Mouse (Mus musculus) urinary bladder, postnatal 10 days (tissue): Measurements from ENCODE around the gene Ptx4.

Experiments used
- DNase-seq: peaks from one replicate; pipeline ENCODE4 v3.0.0; 2022; ENCODE audit warnings: low spot score

Gene Ptx4

GRCm38 (mm10) chr17:25120406-25120805 is at the start of gene Ptx4:
Gene Ptx4, plus strand, starts transcription at chr17:25120760.
- DNase-seq = no peak

GRCm38 (mm10) chr17:25076906-25077305 is 43.7 kb upstream of the Ptx4 start:
- no peak for DNase-seq

GRCm38 (mm10) chr17:25077771-25078372 is 42.7 kb upstream of the Ptx4 start:
- DNase-seq = no peak

GRCm38 (mm10) chr17:25080210-25080609 is 40.4 kb upstream of the Ptx4 start:
- no peak for DNase-seq

GRCm38 (mm10) chr17:25080960-25081381 is 39.6 kb upstream of the Ptx4 start:
- DNase-seq = no peak

GRCm38 (mm10) chr17:25082081-25082847 is 38.3 kb upstream of the Ptx4 start:
- DNase-seq = no peak

GRCm38 (mm10) chr17:25082887-25083286 is 37.7 kb upstream of the Ptx4 start:
- no peak for DNase-seq

- no peak for DNase-seq
Measured at GRCm38 (mm10) chr17:25083444-25083931, 37.1 kb upstream of the Ptx4 start, which contains the start of gene Tmem204. Gene Tmem204, minus strand, starts transcription at chr17:25083591.

- no peak for DNase-seq
Measured at GRCm38 (mm10) chr17:25084835-25085385, 35.6 kb upstream of the Ptx4 start.

GRCm38 (mm10) chr17:25086724-25087123 is 33.8 kb upstream of the Ptx4 start:
- no peak for DNase-seq

GRCm38 (mm10) chr17:25089158-25089557 is 31.4 kb upstream of the Ptx4 start:
- no peak for DNase-seq

GRCm38 (mm10) chr17:25090450-25090849 is 30.1 kb upstream of the Ptx4 start:
- DNase-seq = no peak

GRCm38 (mm10) chr17:25096221-25096620 is 24.3 kb upstream of the Ptx4 start:
- DNase-seq = no peak

- DNase-seq = no peak
Measured at GRCm38 (mm10) chr17:25100052-25100451, 20.5 kb upstream of the Ptx4 start.

GRCm38 (mm10) chr17:25101338-25101737 is 19.2 kb upstream of the Ptx4 start:
- no peak for DNase-seq

- DNase-seq = no peak
Measured at GRCm38 (mm10) chr17:25107786-25108185, 12.8 kb upstream of the Ptx4 start.

GRCm38 (mm10) chr17:25109578-25109977 is 11.0 kb upstream of the Ptx4 start:
- DNase-seq = no peak

GRCm38 (mm10) chr17:25110590-25110989 is 10.0 kb upstream of the Ptx4 start:
- DNase-seq = no peak

- DNase-seq = no peak
Measured at GRCm38 (mm10) chr17:25111220-25111619, 9.3 kb upstream of the Ptx4 start.

GRCm38 (mm10) chr17:25111739-25112422 is 8.7 kb upstream of the Ptx4 start:
- DNase-seq = no peak

- no peak for DNase-seq
Measured at GRCm38 (mm10) chr17:25112423-25112810, 8.1 kb upstream of the Ptx4 start.

GRCm38 (mm10) chr17:25114908-25115645 is 5.5 kb upstream of the Ptx4 start:
- no peak for DNase-seq
